Mouse (Mus musculus): ENCODE data around the gene Ticrr. TPM values are rescaled to one million over a fixed set of nuclear protein-coding genes. Genes with fewer than 3 reads are reported as not detected.

The Ticrr gene
- total and polyA plus RNA-seq, 3 experiments, result 13.1 to 74.3 (median 21.3) TPM

DNA sequence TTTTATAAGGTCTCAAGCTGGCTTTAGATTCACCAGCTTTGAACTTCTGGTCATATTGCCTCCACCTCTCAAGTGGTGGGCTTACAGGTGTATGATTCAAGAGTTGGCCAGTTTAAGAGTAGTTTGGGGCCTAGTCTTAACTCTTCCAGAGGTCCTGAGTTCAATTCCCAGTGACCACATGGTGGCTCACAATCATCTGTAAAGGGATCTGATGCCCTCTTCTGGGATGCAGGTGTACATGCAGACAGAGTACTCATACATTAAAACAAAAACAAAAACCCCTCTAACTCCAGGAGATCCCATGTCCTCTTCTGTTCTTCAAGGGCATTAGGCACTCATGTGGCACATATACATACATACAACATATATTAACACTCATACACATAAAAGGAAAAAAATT is 6.7 kb downstream of the Ticrr start:
- H3K27me3 ChIP-seq (ENCODE audit: insufficient read depth, low read length), result no peaks in the 10 kb centered on the region
- H3K9me3 ChIP-seq (replicated peaks), result no peaks in the 10 kb centered on the region
- peaks cover 31% of the 10 kb centered on the region for H3K4me1 ChIP-seq (ENCODE audit: insufficient read depth, low read depth, low read length)
- DNase-seq (ENCODE audit: low spot score), result no peak
- TF ChIP-seq GATA2 (IDR thresholded peaks at IDR 0.05; ENCODE audit: borderline replicate concordance, low read depth, low read length) (no peak), CTCF (IDR thresholded peaks at IDR 0.05; ENCODE audit: low read depth, low read length) (no peak), POLR2AphosphoS5 (IDR thresholded peaks at IDR 0.05; ENCODE audit: insufficient replicate concordance, low read depth, low read length) (no peak), TAL1 (conservative IDR thresholded peaks at IDR 0.05; ENCODE audit: low read depth, low read length) (no peak), GATA1 (IDR thresholded peaks at IDR 0.05; ENCODE audit: borderline replicate concordance, low read length) (no peak)
- H3K36me3 ChIP-seq (replicated peaks), result peaks cover 84% of the 10 kb centered on the region
- no peak overlapping the region for H3K4me3 ChIP-seq (ENCODE audit: low read depth, low read length)
- ATAC-seq (ENCODE audit: extremely low read depth, insufficient number of reproducible peaks, low FRiP score, poor library complexity, severe bottlenecking), result no peak

DNA sequence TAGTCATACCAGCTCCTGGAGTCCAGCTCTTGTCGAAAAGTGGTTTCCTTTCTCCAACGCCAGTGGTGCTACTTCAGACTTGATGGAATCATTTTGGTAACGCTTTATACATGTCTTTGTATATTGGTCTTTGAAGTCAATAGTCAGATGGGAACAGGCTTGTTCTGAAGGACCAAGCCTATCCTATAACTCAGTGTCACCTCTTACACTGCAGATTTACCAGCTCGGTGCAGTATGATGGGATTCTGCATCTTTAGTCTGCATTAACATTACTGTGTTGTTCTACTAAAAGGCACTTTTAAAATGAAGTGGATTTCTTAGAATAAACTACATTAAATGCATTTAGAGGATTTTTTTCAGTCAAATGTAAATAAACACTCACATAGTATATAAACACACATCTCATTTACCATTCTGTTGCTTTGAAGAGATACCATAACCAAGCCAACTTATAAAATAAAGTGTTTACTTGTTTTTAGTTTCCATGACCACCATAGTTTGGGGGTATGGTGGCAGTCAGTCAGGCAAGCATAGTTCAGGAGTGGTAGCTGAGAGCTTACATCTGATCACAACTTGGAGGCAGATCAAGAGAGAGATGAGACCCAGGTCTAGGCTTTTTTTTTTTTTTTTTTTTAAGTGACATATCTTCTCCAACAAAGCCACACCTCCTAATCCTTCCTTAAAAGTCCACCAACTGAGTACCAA is 11.1 kb downstream of the Ticrr start:
- TF ChIP-seq GATA2 (IDR thresholded peaks at IDR 0.05; ENCODE audit: borderline replicate concordance, low read depth, low read length) (no peak), CTCF (IDR thresholded peaks at IDR 0.05; ENCODE audit: low read depth, low read length) (no peak), POLR2AphosphoS5 (IDR thresholded peaks at IDR 0.05; ENCODE audit: insufficient replicate concordance, low read depth, low read length) (no peak), GATA1 (IDR thresholded peaks at IDR 0.05; ENCODE audit: borderline replicate concordance, low read length) (no peak), TAL1 (conservative IDR thresholded peaks at IDR 0.05; ENCODE audit: low read depth, low read length) (no peak)
- Histone ChIP-seq H3K36me3 (replicated peaks) (peaks cover 90% of the 10 kb centered on the region), H3K9me3 (replicated peaks) (no peaks in the 10 kb centered on the region)

DNA sequence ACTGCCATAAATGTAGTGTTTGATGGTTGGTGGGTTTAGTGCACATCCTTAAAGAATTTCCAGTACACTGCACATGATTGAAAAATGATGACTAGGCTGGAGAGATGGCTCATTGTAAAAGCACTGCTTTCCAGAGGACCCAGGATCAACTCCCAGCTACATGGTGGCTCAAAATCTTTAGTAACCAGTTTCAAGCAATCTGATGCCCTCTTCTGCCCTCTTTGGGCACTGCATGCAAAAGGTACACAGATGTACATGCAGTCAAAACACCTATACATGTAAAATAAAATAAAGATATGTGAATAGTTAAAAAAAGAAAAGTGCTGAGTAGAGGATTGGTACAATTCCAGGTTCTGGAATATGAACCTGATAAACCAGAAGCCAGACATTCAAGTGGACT is 19.2 kb downstream of the Ticrr start:
- TF ChIP-seq GATA1 (IDR thresholded peaks at IDR 0.05; ENCODE audit: borderline replicate concordance, low read length) (no peak), CTCF (IDR thresholded peaks at IDR 0.05; ENCODE audit: low read depth, low read length) (no peak), TAL1 (conservative IDR thresholded peaks at IDR 0.05; ENCODE audit: low read depth, low read length) (no peak), POLR2AphosphoS5 (IDR thresholded peaks at IDR 0.05; ENCODE audit: insufficient replicate concordance, low read depth, low read length) (no peak), GATA2 (IDR thresholded peaks at IDR 0.05; ENCODE audit: borderline replicate concordance, low read depth, low read length) (no peak)
- peaks cover 94% of the 10 kb centered on the region for H3K36me3 ChIP-seq (replicated peaks)
- DNase-seq (ENCODE audit: low spot score), result no peak
- no peaks in the 10 kb centered on the region for H3K9me3 ChIP-seq (replicated peaks)
- no peaks in the 10 kb centered on the region for H3K27me3 ChIP-seq (ENCODE audit: insufficient read depth, low read length)
- no peak overlapping the region for H3K4me3 ChIP-seq (ENCODE audit: low read depth, low read length)
- H3K4me1 ChIP-seq (ENCODE audit: insufficient read depth, low read depth, low read length), result no peaks in the 10 kb centered on the region
- no peak for ATAC-seq (ENCODE audit: extremely low read depth, insufficient number of reproducible peaks, low FRiP score, poor library complexity, severe bottlenecking)

More for the DNA sequence above, 11.1 kb downstream of the Ticrr start:
- Histone ChIP-seq H3K27me3 (ENCODE audit: insufficient read depth, low read length) (no peaks in the 10 kb centered on the region), H3K4me3 (ENCODE audit: low read depth, low read length) (no peak overlapping the region), H3K4me1 (ENCODE audit: insufficient read depth, low read depth, low read length) (no peaks in the 10 kb centered on the region)
- ATAC-seq (ENCODE audit: extremely low read depth, insufficient number of reproducible peaks, low FRiP score, poor library complexity, severe bottlenecking) (no peak), DNase-seq (ENCODE audit: low spot score) (no peak)

DNA sequence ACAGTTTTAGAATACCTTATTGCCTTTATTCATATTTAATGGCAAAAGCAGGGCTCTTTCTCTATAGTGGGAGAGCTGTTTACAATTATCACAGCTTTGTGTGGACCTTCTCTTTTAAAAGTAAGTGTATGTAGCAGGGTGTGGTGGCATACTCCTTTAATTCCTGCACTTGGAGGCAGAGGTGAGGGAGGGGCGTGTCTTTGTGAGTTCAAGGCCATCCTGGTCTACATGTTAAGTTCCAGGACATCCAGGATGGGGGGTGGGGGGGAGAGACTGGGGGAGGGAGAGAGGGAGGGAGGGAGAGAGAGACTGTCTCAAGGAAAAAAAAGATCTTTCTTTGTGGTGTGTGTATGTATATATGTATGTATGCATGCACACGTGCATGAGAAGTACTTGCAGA is 20.2 kb downstream of the Ticrr start:
- Histone ChIP-seq H3K27me3 (ENCODE audit: insufficient read depth, low read length) (no peaks in the 10 kb centered on the region), H3K9me3 (replicated peaks) (no peaks in the 10 kb centered on the region), H3K4me3 (ENCODE audit: low read depth, low read length) (no peak overlapping the region), H3K36me3 (replicated peaks) (peaks cover 97% of the 10 kb centered on the region), H3K4me1 (ENCODE audit: insufficient read depth, low read depth, low read length) (no peaks in the 10 kb centered on the region)
- DNase-seq (ENCODE audit: low spot score), result no peak
- no peak for ATAC-seq (ENCODE audit: extremely low read depth, insufficient number of reproducible peaks, low FRiP score, poor library complexity, severe bottlenecking)
- no peak for TF ChIP-seq CTCF (IDR thresholded peaks at IDR 0.05; ENCODE audit: low read depth, low read length)
- no peak for TF ChIP-seq TAL1 (conservative IDR thresholded peaks at IDR 0.05; ENCODE audit: low read depth, low read length)
- no peak for TF ChIP-seq GATA1 (IDR thresholded peaks at IDR 0.05; ENCODE audit: borderline replicate concordance, low read length)
- TF ChIP-seq GATA2 (IDR thresholded peaks at IDR 0.05; ENCODE audit: borderline replicate concordance, low read depth, low read length), result no peak
- no peak for TF ChIP-seq POLR2AphosphoS5 (IDR thresholded peaks at IDR 0.05; ENCODE audit: insufficient replicate concordance, low read depth, low read length)

DNA sequence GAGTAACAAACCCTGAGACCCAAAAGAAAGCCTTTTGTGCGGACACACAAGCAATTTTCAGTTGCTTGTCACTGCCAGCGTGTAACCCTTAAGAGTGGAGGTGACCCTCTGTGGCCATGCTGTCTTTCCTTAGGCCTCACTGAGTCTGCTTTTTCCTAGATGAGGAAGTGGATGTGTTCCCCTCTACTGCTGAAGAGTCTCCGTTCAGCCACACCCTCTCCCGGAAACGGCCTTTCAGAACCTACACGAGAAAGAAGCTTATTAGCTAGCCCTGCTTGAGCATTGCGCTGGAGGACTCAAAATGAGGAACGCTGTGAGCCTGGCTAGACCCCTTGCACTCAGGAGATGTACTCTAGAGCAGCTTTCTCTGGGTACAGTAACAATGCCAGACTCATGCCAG is 36.5 kb downstream of the Ticrr start:
- H3K4me1 ChIP-seq (ENCODE audit: insufficient read depth, low read depth, low read length), result peaks cover 14% of the 10 kb centered on the region; the same call in 1 of the 2 replicates
- H3K9me3 ChIP-seq (replicated peaks), result no peaks in the 10 kb centered on the region
- H3K36me3 ChIP-seq (replicated peaks), result peaks cover 100% of the 10 kb centered on the region
- H3K27me3 ChIP-seq (ENCODE audit: insufficient read depth, low read length), result no peaks in the 10 kb centered on the region
- no peak overlapping the region for H3K4me3 ChIP-seq (ENCODE audit: low read depth, low read length)
- DNase-seq (ENCODE audit: low spot score) (no peak), ATAC-seq (ENCODE audit: extremely low read depth, insufficient number of reproducible peaks, low FRiP score, poor library complexity, severe bottlenecking) (no peak)
- TF ChIP-seq CTCF (IDR thresholded peaks at IDR 0.05; ENCODE audit: low read depth, low read length) (no peak), POLR2AphosphoS5 (IDR thresholded peaks at IDR 0.05; ENCODE audit: insufficient replicate concordance, low read depth, low read length) (no peak)

DNA sequence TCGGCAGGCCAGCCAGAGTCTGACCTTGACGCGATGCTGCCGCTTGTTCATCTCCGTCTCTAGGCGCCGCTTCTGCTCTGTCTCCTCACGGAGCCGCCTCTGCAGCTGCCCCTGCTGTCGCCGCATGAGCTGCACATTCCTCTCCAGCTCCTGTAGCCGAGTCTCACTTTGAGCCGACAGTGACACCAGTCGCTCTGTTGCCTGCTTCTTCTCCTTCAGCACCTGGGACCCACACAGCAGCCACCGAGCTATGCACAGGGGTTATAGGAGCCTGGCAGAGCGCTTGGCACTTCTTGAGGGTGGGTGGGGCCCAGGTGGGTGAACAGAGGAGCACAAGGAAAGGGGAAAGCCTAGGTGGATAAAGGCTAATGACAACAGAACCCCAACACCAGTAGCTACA is 42.8 kb downstream of the Ticrr start:
- no peak for TF ChIP-seq CTCF (IDR thresholded peaks at IDR 0.05; ENCODE audit: low read depth, low read length)
- no peak for TF ChIP-seq GATA2 (IDR thresholded peaks at IDR 0.05; ENCODE audit: borderline replicate concordance, low read depth, low read length)
- TF ChIP-seq TAL1 (conservative IDR thresholded peaks at IDR 0.05; ENCODE audit: low read depth, low read length), result no peak
- no peak for TF ChIP-seq POLR2AphosphoS5 (IDR thresholded peaks at IDR 0.05; ENCODE audit: insufficient replicate concordance, low read depth, low read length)
- TF ChIP-seq GATA1 (IDR thresholded peaks at IDR 0.05; ENCODE audit: borderline replicate concordance, low read length), result no peak
- H3K9me3 ChIP-seq (replicated peaks), result no peaks in the 10 kb centered on the region
- no peak overlapping the region for H3K4me3 ChIP-seq (ENCODE audit: low read depth, low read length)
- H3K27me3 ChIP-seq (ENCODE audit: insufficient read depth, low read length), result no peaks in the 10 kb centered on the region
- peaks cover 99% of the 10 kb centered on the region for H3K36me3 ChIP-seq (replicated peaks)
- H3K4me1 ChIP-seq (ENCODE audit: insufficient read depth, low read depth, low read length), result 0 out of 2 replicates have a peak, but pooled peaks cover 3% of the 10 kb centered on the region
- DNase-seq (ENCODE audit: low spot score), result no peak
- no peak for ATAC-seq (ENCODE audit: extremely low read depth, insufficient number of reproducible peaks, low FRiP score, poor library complexity, severe bottlenecking)

All from G1E (cell line).